Mouse (Mus musculus): ENCODE results near the gene Trpv2. TPM values are rescaled to one million over a fixed set of nuclear protein-coding genes. Genes with fewer than 3 reads are reported as not detected.

Trpv2 gene
- total and polyA plus RNA-seq, 3 experiments = 30.0 to 30.4 TPM; not detected in 1

- Histone ChIP-seq H3K27ac (ENCODE audit: control insufficient read depth, low read depth, low read length) (no peak overlapping the region), H3K4me1 (ENCODE audit: control insufficient read depth in 1 of 2, insufficient read depth in 2 of 2, low read length in 2 of 2) (peaks cover 6 to 10% of the 10 kb centered on the region in 2 experiments), H3K36me3 (ENCODE audit: control insufficient read depth in 1 of 2, insufficient read depth in 2 of 2, low read length in 2 of 2) (peaks cover 0 to 15% of the 10 kb centered on the region in 2 experiments; a peak in 2 of 4 replicates), H3K79me2 (ENCODE audit: control insufficient read depth, insufficient read depth, low read length, poor library complexity) (peaks cover 25% of the 10 kb centered on the region), H3K9ac (ENCODE audit: control insufficient read depth, low read depth, low read length, poor library complexity, severe bottlenecking) (no peak overlapping the region), H3K4me3 (ENCODE audit: control insufficient read depth in 1 of 2, insufficient read depth in 1 of 2, low read depth in 2 of 2, low read length in 2 of 2) (no peak overlapping the region), H3K9me3 (replicated peaks; ENCODE audit: insufficient read depth, low read length) (no peaks in the 10 kb centered on the region), H3K27me3 (ENCODE audit: control insufficient read depth in 1 of 2, insufficient read depth in 2 of 2, low read length in 2 of 2) (no peaks in the 10 kb centered on the region)
- DNase-seq (ENCODE audit: low read depth, low spot score) = no peak
- TF ChIP-seq RAD21 (IDR thresholded peaks at IDR 0.05; ENCODE audit: low read depth, low read length) (no peak), TAL1 (IDR thresholded peaks at IDR 0.05; ENCODE audit: low read length) (no peak), NELFE (IDR thresholded peaks at IDR 0.05; ENCODE audit: low read depth, low read length) (no peak), TBP (IDR thresholded peaks at IDR 0.05; ENCODE audit: low read depth, low read length) (no peak), MYC (IDR thresholded peaks at IDR 0.05; ENCODE audit: low read depth, low read length) (no peak), CHD1 (IDR thresholded peaks at IDR 0.05; ENCODE audit: low read depth, low read length) (no peak)
Observed at GRCm38 (mm10) chr11:62541581-62541980, 32.7 kb upstream of the Trpv2 start.

- no peak for TF ChIP-seq MAX (IDR thresholded peaks at IDR 0.05; ENCODE audit: low read length)
- TF ChIP-seq POLR2A (IDR thresholded peaks at IDR 0.05; ENCODE audit: control insufficient read depth in 1 of 2, insufficient read depth in 1 of 2, low read depth in 1 of 2, low read length in 2 of 2, poor library complexity in 1 of 2) = no peak
- no peak for TF ChIP-seq CHD2 (IDR thresholded peaks at IDR 0.05; ENCODE audit: low read length)
- no peak for TF ChIP-seq GATA1 (IDR thresholded peaks at IDR 0.05; ENCODE audit: low read depth, low read length)
- TF ChIP-seq SIN3A (IDR thresholded peaks at IDR 0.05; ENCODE audit: low read length) = peak; percentile 19; the same call in 1 of the 2 replicates
- no peak for TF ChIP-seq MEF2A (IDR thresholded peaks at IDR 0.05; ENCODE audit: extremely low read depth, insufficient replicate concordance, low read depth, low read length, poor library complexity, severe bottlenecking)
- TF ChIP-seq E2F4 (IDR thresholded peaks at IDR 0.05; ENCODE audit: borderline replicate concordance, low read depth, low read length) = no peak
- TF ChIP-seq ZKSCAN1 (IDR thresholded peaks at IDR 0.05; ENCODE audit: low read depth, low read length) = no peak
- no peak for TF ChIP-seq EP300 (IDR thresholded peaks at IDR 0.05; ENCODE audit: low read depth in 1 of 2, low read length in 2 of 2)
- TF ChIP-seq POLR2AphosphoS2 (IDR thresholded peaks at IDR 0.05; ENCODE audit: low read length) = no peak
- no peak for TF ChIP-seq ZC3H11A (IDR thresholded peaks at IDR 0.05; ENCODE audit: low read depth, low read length)
- 0 out of 2 replicates have a peak, but pooled peaks have one; percentile 23 for TF ChIP-seq MXI1 (IDR thresholded peaks at IDR 0.05; ENCODE audit: low read depth, low read length)
- no peak for TF ChIP-seq MYB (IDR thresholded peaks at IDR 0.05; ENCODE audit: low read depth, low read length)
- TF ChIP-seq HCFC1 (IDR thresholded peaks at IDR 0.05; ENCODE audit: low read depth, low read length) = no peak
- TF ChIP-seq TBP (IDR thresholded peaks at IDR 0.05; ENCODE audit: low read depth, low read length) = no peak
- TF ChIP-seq ZNF384 (IDR thresholded peaks at IDR 0.05; ENCODE audit: low read depth, low read length) = no peak
- TF ChIP-seq TCF12 (IDR thresholded peaks at IDR 0.05; ENCODE audit: low read depth, low read length) = 0 out of 2 replicates have a peak, but pooled peaks have one; percentile 12
- TF ChIP-seq KAT2A (conservative IDR thresholded peaks at IDR 0.05; ENCODE audit: low read depth, low read length) = no peak
- Histone ChIP-seq H3K9ac (ENCODE audit: control insufficient read depth, low read depth, low read length, poor library complexity, severe bottlenecking) (no peak overlapping the region), H3K4me3 (ENCODE audit: control insufficient read depth in 1 of 2, insufficient read depth in 1 of 2, low read depth in 2 of 2, low read length in 2 of 2) (no peak overlapping the region), H3K79me2 (ENCODE audit: control insufficient read depth, insufficient read depth, low read length, poor library complexity) (peaks cover 6% of the 10 kb centered on the region), H3K27ac (ENCODE audit: control insufficient read depth, low read depth, low read length) (no peak overlapping the region), H3K27me3 (ENCODE audit: control insufficient read depth in 1 of 2, insufficient read depth in 2 of 2, low read length in 2 of 2) (no peaks in the 10 kb centered on the region), H3K36me3 (ENCODE audit: control insufficient read depth in 1 of 2, insufficient read depth in 2 of 2, low read length in 2 of 2) (peaks cover 0 to 7% of the 10 kb centered on the region in 2 experiments; a peak in 2 of 4 replicates), H3K4me1 (ENCODE audit: control insufficient read depth in 1 of 2, insufficient read depth in 2 of 2, low read length in 2 of 2) (peaks cover 6 to 7% of the 10 kb centered on the region in 2 experiments), H3K9me3 (replicated peaks; ENCODE audit: insufficient read depth, low read length) (no peaks in the 10 kb centered on the region)
- DNase-seq (ENCODE audit: low read depth, low spot score) = peak; percentile 50
Observed at GRCm38 (mm10) chr11:62543991-62544390, 30.3 kb upstream of the Trpv2 start.

All from MEL (cell line).